Mouse (Mus musculus) cerebellum, adult 18-20 months (tissue): ENCODE results near the gene Cttn.

Source experiments
- DNase-seq, 2 experiments: peaks; one replicate each; pipeline ENCODE4 v3.0.0; 2021

Gene Cttn

DNA sequence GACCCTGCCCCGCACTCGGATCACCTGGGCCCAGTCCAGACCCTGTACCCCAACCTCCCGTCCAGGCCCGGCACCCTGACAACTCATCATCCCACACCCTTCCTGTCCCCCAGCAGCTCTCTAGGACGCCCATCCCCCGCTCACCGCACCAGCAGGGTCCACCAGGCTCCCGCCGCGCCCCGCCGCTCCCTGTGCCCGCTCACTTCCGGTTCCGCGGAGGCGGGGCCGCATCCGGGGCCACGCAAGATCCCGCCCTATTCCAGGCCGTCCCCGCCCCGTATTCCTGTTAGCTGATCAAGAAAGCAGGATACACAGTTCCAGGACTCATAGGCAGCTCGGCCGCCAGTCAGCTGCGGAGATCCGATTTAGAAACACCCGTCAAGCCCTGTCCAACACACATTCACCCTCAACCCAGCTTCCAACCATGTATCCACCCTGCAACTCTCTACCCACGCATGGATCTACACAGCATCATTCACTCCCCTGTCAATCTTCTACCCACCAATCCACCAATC, at the start of gene Cttn:
TSS of gene Cttn (minus strand) at position 465 of the 515 bp plus-strand sequence.
- DNase-seq: peak; percentile 89

GRCm38 (mm10) chr7:144519852-144520251, 49.0 kb upstream of the Cttn start:
- no peak for DNase-seq

DNA sequence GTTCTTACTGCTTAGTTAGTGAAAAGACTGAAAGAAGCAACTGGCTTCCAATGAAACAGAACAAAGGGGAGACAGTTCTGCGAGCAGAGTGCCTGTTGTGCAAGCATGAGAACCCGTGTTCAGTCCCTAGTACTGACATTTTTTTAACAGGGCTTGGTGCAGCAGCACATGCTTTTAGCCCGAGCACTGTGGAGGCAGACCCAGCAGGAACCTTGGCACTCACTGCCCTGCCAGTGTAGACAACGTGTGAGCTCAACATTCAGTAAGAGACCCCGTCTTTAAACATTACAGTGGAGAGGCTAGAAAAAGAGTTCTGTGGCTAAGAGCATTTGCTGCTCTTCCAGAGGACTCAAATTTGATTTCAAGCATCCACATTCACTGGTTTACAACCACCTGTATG, 45.9 kb upstream of the Cttn start:
- peak in 1 of 2 experiments; percentile 48 for DNase-seq

DNA sequence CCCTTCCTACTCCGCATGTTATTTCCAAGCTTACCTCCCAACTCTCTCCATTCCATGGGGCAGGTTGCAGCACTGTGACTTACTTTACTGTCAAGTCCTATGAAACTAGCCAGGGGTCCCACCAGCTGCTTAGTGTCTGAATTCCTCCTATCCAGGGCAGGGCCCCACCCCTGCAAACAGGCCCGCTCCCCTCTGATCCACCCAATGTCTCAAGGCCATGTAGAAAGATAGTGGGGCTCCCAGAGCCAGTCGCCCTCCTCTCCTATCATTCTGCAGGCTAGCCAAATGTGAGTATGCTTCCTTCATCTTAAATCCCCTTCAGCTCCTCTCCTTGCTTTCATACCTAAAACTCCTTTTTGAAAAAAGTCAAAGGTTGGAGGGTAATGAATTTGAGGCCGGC, 38.3 kb upstream of the Cttn start:
- no peak for DNase-seq

- DNase-seq: no peak
Observed at GRCm38 (mm10) chr7:144506807-144507206, 36.0 kb upstream of the Cttn start.

DNA sequence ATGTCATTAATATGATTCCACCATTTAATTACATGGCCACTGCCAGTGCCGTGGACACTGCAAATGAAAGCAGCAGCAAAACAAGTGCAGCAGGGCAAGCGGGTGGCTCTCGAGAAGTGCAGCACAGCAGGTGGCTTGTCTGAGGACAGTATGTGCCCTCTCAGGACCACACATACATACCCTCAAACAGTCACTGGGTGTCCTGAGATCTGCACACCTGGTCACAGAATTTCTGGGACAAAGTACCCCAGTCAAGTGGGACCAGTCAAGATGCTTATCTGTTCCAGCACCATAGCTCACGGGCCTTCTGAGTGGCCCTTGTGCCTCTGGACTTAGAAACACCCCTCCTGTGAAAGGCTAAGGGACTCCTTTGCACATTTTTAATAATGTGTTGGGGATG, 33.1 kb upstream of the Cttn start:
- DNase-seq: no peak

GRCm38 (mm10) chr7:144492931-144493330, 22.1 kb upstream of the Cttn start:
- DNase-seq: no peak

DNA sequence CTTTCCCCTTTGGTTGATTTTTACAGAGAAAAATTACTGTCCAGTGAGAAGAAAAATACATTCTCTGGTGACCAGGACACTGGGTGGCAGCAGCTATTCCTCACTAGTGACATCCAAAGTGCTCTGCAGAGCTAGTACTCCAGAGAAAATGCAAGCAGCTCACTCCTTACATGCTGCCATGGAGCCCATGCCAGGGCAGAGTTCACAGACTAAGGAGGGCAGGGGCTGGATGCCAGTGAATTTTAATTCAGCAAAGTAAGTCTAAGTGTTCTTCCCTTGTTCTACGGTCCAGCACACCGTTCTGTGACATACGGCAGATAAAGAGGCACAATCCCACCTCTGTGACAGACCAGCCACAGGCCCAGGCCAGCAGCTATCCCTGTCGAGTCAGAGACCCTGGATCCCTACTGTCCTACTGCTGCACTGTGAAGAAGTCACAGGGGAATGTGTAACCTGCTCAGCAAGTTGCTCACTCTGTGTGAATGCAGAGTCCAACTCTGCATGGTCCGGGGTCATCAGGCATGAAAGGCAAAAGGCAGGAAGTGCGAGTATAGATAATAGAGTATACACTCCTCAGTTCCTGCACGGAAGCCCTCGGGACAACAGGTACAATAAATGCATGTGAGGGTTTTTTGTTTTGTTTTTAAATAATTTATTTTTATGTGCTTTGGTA, 19.5 kb upstream of the Cttn start:
- no peak for DNase-seq

DNA sequence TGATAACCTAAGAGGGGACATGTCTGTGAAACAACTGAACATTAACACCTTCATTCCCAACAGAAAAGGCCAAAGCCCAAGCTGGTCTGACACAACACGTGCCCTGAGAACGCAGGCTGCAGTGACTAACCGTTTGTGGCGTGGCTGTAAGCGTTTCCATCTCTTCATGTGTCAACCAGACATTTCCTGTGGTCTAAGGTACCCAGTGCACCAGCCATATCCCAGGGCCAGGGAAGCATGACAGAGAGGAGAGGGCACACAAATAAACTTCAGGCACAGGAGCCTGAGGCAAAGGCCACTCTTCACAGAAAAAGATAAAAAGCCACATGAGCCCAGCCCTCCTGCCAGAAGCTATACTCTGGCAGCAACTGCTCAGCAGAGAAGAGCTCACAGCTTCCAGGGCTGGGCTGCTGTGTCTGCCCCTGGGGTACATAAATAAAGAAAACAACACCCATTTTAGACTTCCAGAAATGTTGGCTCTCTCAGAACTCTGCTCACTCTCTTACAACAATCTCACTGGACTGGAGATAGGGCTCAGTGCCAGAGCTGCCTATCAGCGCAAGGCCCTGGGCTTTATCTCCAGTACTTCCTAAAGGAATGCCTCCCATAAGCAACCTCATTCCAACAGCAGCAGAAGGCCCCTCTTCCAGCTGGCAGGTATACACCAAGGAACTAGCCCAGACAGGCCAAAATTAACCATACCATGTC, 18.4 kb upstream of the Cttn start:
- no peak for DNase-seq

DNA sequence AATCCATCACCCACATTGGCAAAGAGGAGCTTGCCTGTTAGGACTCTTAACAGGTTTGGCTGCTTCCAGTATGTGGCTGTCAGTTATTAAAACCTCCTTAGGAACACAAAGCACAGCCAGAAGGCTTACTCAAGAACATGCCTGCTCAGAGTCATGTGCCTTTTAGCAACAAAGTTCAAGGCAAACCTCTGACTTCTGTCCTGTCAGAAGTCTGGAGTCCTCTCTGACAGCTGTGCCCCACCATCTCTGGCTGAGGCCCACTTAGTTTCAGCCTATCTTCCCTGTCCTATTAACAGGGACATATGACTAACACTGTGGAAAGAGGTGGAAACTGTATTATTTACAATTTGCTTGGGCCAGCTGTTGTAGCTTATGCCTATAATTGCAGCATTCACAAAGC, 9.5 kb upstream of the Cttn start:
- DNase-seq: no peak

DNA sequence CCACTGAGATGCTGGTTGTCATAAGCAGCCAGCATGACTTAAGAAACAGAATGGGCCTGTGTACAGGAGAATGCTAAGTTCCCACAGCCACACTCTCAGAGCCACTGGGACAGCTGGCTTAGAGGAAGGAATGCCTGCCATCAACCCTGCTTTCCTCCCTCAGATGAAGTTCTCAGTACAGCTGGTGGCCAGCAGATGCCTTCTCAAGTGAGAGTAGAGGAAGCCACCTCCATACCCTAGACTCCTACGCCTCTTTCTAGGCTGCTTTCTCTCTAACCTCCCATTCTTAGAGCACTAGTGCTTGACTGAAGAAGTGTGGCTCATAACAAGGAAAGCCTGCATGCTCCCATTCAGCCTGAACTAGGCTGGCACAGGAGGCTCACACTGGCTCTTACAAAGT, 8.8 kb upstream of the Cttn start:
- DNase-seq: no peak

DNA sequence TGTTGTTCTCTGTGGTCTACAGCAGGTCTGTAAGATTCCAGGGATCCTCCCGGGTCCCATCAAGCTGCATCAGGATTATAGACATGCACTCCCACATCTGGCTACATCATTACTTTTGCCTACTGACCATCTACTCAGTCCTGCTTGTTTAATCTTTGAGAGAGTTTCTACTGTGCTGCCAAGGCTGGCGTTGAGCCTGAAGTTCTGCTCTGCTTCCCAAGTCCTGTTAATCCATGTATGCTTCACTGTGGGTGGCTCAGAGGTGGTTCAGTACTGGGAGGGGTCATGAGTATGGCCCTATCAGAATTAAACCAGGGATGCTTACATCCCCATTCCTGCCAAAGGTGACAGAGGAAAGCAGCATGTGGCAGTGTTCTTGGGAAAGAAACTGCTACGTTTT, 4.9 kb upstream of the Cttn start:
- no peak for DNase-seq

DNA sequence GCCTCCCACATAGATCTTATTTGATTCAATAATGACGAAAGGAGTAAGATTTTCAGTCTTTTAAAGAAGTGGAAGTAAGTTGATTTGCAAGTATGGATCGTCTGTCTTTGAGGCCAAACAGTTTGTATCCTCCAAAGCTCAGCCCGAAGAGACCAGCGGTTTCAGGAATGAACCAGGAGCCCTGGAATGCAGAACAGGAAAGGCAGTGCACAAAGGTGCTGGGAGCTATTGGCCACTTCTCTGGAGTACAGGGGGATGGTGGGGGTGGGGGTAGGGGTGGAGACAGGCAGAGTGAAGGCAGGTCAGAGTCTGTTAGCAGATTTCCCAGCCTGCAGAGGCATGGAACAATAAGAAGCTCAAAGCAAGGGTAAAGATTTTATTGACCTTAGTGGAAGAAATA, 2.7 kb upstream of the Cttn start:
- no peak for DNase-seq

DNA sequence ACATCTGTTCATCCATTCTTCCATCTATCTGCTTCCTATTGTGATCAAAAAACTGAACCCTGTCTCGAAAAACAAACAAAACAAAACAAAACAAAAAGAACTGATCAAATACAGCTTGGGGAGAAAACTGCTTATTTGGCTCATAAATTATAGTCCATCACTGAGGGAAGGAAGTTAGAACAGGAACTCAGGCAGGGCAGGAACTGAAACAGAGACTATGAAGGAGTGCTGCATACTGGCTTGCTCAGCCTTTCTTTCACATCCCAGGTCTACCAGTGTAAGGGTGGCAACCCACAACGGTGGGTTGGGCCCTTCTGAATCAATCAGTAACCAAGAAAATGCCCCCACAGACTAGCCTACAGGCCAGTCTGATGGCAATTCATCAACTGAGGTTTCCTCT, 294 bp upstream of the Cttn start:
- DNase-seq: no peak

DNA sequence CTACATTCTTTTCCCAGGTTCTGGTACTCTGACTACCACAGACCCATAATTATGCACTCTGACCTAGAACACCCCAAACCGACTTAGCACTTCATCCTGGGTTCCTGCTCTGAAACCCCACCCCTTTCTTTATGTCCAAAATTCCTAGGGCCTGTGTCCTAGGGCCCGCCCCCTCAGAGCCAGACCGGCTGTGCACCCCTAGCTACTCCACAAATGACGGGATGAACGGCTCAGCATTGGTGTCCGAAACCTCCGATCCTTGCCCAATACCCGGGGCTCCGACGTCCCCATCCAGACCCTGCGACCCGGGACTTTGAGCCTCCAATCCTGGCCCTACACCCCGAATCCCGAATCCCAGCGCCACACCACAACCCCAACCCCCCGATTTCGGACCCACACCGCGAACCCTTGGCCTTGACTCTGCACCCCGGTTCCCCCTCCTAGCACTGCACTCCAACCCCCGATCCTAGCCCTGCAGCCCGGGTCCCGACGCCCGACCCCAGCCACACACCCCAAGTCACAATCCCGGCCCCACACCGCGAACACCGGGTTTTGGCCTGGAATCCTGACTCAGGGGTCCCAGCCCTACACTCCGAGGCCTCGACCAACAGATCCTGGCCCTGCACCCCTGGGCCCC, 783 bp downstream of the Cttn start:
- DNase-seq: peak in 1 of 2 experiments; percentile 25

GRCm38 (mm10) chr7:144469181-144469641, 1.6 kb downstream of the Cttn start:
- DNase-seq: no peak

- DNase-seq: no peak
Observed at GRCm38 (mm10) chr7:144468741-144469140, 2.1 kb downstream of the Cttn start.

- DNase-seq: no peak
Observed at GRCm38 (mm10) chr7:144462577-144462976, 8.2 kb downstream of the Cttn start.

GRCm38 (mm10) chr7:144461246-144461902, 9.4 kb downstream of the Cttn start:
- no peak for DNase-seq

GRCm38 (mm10) chr7:144458881-144459280, 11.9 kb downstream of the Cttn start:
- DNase-seq: no peak

GRCm38 (mm10) chr7:144450661-144451060, 20.1 kb downstream of the Cttn start:
- no peak for DNase-seq

GRCm38 (mm10) chr7:144449637-144450570, 20.9 kb downstream of the Cttn start:
- peak; percentile 69 to 77 for DNase-seq
